Mouse (Mus musculus): Measurements from ENCODE around the gene Cd101. TPM values are rescaled to one million over a fixed set of nuclear protein-coding genes. Genes with fewer than 3 reads are reported as not detected.

The Cd101 gene
- total RNA-seq, 1 experiment = 0.13 TPM

- peaks cover 29% of the 10 kb centered on the region; the same call in 1 of the 2 replicates for H3K36me3 ChIP-seq (ENCODE audit: control insufficient read depth, insufficient read depth, low read length, poor library complexity, severe bottlenecking)
- no peaks in the 10 kb centered on the region; a peak in 2 of 4 replicates for H3K4me1 ChIP-seq (ENCODE audit: control insufficient read depth in 2 of 2, insufficient read depth in 2 of 2, low read length in 2 of 2, poor library complexity in 1 of 2)
- no peaks in the 10 kb centered on the region for H3K9me3 ChIP-seq (ENCODE audit: control insufficient read depth, insufficient read depth, low read depth, low read length)
- H3K9ac ChIP-seq (ENCODE audit: insufficient read depth, low read depth, low read length, poor library complexity, severe bottlenecking) = no peak overlapping the region
- DNase-seq (ENCODE audit: low read depth, low spot score) = no peak
- H3K4me3 ChIP-seq (ENCODE audit: insufficient read depth in 1 of 2, low read depth in 1 of 2, low read length in 2 of 2, poor library complexity in 1 of 2, severe bottlenecking in 1 of 2) = no peak overlapping the region
- no peak overlapping the region for H3K27ac ChIP-seq (ENCODE audit: insufficient read depth, low read depth, low read length, poor library complexity, severe bottlenecking)
- in situ Hi-C loops (cut with MboI; ENCODE audit: low sequenced_read_pairs in 2 of 2, unreplicated experiment in 2 of 2) = no loop called here
- TF ChIP-seq CHD2 (IDR thresholded peaks at IDR 0.05; ENCODE audit: low read depth, low read length) (no peak), ZNF384 (IDR thresholded peaks at IDR 0.05; ENCODE audit: low read depth, low read length) (no peak), HCFC1 (IDR thresholded peaks at IDR 0.05; ENCODE audit: borderline replicate concordance, insufficient read depth, low read length) (no peak), ZC3H11A (IDR thresholded peaks at IDR 0.05; ENCODE audit: borderline replicate concordance, low read depth, low read length) (no peak), MAFK (IDR thresholded peaks at IDR 0.05; ENCODE audit: insufficient read depth, low read depth, low read length) (no peak)
Measured at GRCm38 (mm10) chr3:101061865-101062585, 32.7 kb upstream of the Cd101 start.

- Histone ChIP-seq H3K27ac (ENCODE audit: insufficient read depth, low read depth, low read length, poor library complexity, severe bottlenecking) (no peak overlapping the region), H3K9me3 (ENCODE audit: control insufficient read depth, insufficient read depth, low read depth, low read length) (no peaks in the 10 kb centered on the region), H3K9ac (ENCODE audit: insufficient read depth, low read depth, low read length, poor library complexity, severe bottlenecking) (no peak overlapping the region), H3K4me1 (ENCODE audit: control insufficient read depth in 2 of 2, insufficient read depth in 2 of 2, low read length in 2 of 2, poor library complexity in 1 of 2) (no peaks in the 10 kb centered on the region), H3K36me3 (ENCODE audit: control insufficient read depth, insufficient read depth, low read length, poor library complexity, severe bottlenecking) (peaks cover 32% of the 10 kb centered on the region; the same call in 1 of the 2 replicates), H3K4me3 (ENCODE audit: insufficient read depth in 1 of 2, low read depth in 1 of 2, low read length in 2 of 2, poor library complexity in 1 of 2, severe bottlenecking in 1 of 2) (no peak overlapping the region)
- DNase-seq (ENCODE audit: low read depth, low spot score) = no peak
- in situ Hi-C loops (cut with MboI; ENCODE audit: low sequenced_read_pairs in 2 of 2, unreplicated experiment in 2 of 2) = no loop called here
- TF ChIP-seq ZNF384 (IDR thresholded peaks at IDR 0.05; ENCODE audit: low read depth, low read length) (no peak), ZC3H11A (IDR thresholded peaks at IDR 0.05; ENCODE audit: borderline replicate concordance, low read depth, low read length) (no peak), MAFK (IDR thresholded peaks at IDR 0.05; ENCODE audit: insufficient read depth, low read depth, low read length) (no peak), HCFC1 (IDR thresholded peaks at IDR 0.05; ENCODE audit: borderline replicate concordance, insufficient read depth, low read length) (no peak), CHD2 (IDR thresholded peaks at IDR 0.05; ENCODE audit: low read depth, low read length) (no peak)
Measured at GRCm38 (mm10) chr3:101059214-101059613, 29.9 kb upstream of the Cd101 start.

GRCm38 (mm10) chr3:101058203-101058602 is 28.8 kb upstream of the Cd101 start:
- TF ChIP-seq ZNF384 (IDR thresholded peaks at IDR 0.05; ENCODE audit: low read depth, low read length) (no peak), MAFK (IDR thresholded peaks at IDR 0.05; ENCODE audit: insufficient read depth, low read depth, low read length) (no peak), ZC3H11A (IDR thresholded peaks at IDR 0.05; ENCODE audit: borderline replicate concordance, low read depth, low read length) (no peak), HCFC1 (IDR thresholded peaks at IDR 0.05; ENCODE audit: borderline replicate concordance, insufficient read depth, low read length) (no peak), CHD2 (IDR thresholded peaks at IDR 0.05; ENCODE audit: low read depth, low read length) (no peak)

GRCm38 (mm10) chr3:101055216-101055615 is 25.9 kb upstream of the Cd101 start:
- Histone ChIP-seq H3K27ac (ENCODE audit: insufficient read depth, low read depth, low read length, poor library complexity, severe bottlenecking) (no peak overlapping the region), H3K9ac (ENCODE audit: insufficient read depth, low read depth, low read length, poor library complexity, severe bottlenecking) (no peak overlapping the region), H3K4me1 (ENCODE audit: control insufficient read depth in 2 of 2, insufficient read depth in 2 of 2, low read length in 2 of 2, poor library complexity in 1 of 2) (no peaks in the 10 kb centered on the region), H3K36me3 (ENCODE audit: control insufficient read depth, insufficient read depth, low read length, poor library complexity, severe bottlenecking) (peaks cover 28% of the 10 kb centered on the region; the same call in 1 of the 2 replicates), H3K4me3 (ENCODE audit: insufficient read depth in 1 of 2, low read depth in 1 of 2, low read length in 2 of 2, poor library complexity in 1 of 2, severe bottlenecking in 1 of 2) (no peak overlapping the region), H3K9me3 (ENCODE audit: control insufficient read depth, insufficient read depth, low read depth, low read length) (no peaks in the 10 kb centered on the region)
- TF ChIP-seq ZC3H11A (IDR thresholded peaks at IDR 0.05; ENCODE audit: borderline replicate concordance, low read depth, low read length) (no peak), MAFK (IDR thresholded peaks at IDR 0.05; ENCODE audit: insufficient read depth, low read depth, low read length) (no peak), CHD2 (IDR thresholded peaks at IDR 0.05; ENCODE audit: low read depth, low read length) (no peak), HCFC1 (IDR thresholded peaks at IDR 0.05; ENCODE audit: borderline replicate concordance, insufficient read depth, low read length) (no peak), ZNF384 (IDR thresholded peaks at IDR 0.05; ENCODE audit: low read depth, low read length) (no peak)
- no peak for DNase-seq (ENCODE audit: low read depth, low spot score)
- in situ Hi-C loops (cut with MboI; ENCODE audit: low sequenced_read_pairs in 2 of 2, unreplicated experiment in 2 of 2) = no loop called here

More at GRCm38 (mm10) chr3:101058203-101058602, 28.8 kb upstream of the Cd101 start:
- in situ Hi-C loops (cut with MboI; ENCODE audit: low sequenced_read_pairs in 2 of 2, unreplicated experiment in 2 of 2) = no loop called here
- Histone ChIP-seq H3K4me3 (ENCODE audit: insufficient read depth in 1 of 2, low read depth in 1 of 2, low read length in 2 of 2, poor library complexity in 1 of 2, severe bottlenecking in 1 of 2) (no peak overlapping the region), H3K36me3 (ENCODE audit: control insufficient read depth, insufficient read depth, low read length, poor library complexity, severe bottlenecking) (peaks cover 32% of the 10 kb centered on the region; the same call in 1 of the 2 replicates), H3K9ac (ENCODE audit: insufficient read depth, low read depth, low read length, poor library complexity, severe bottlenecking) (no peak overlapping the region), H3K4me1 (ENCODE audit: control insufficient read depth in 2 of 2, insufficient read depth in 2 of 2, low read length in 2 of 2, poor library complexity in 1 of 2) (no peaks in the 10 kb centered on the region), H3K27ac (ENCODE audit: insufficient read depth, low read depth, low read length, poor library complexity, severe bottlenecking) (no peak overlapping the region), H3K9me3 (ENCODE audit: control insufficient read depth, insufficient read depth, low read depth, low read length) (no peaks in the 10 kb centered on the region)
- no peak for DNase-seq (ENCODE audit: low read depth, low spot score)

Measured in ES-E14 (cell line).